Mouse (Mus musculus): ENCODE measurements around the gene Wfdc21.

- TF ChIP-seq TAL1 (conservative IDR thresholded peaks at IDR 0.05; ENCODE audit: low read depth, low read length) (no peak), POLR2AphosphoS5 (IDR thresholded peaks at IDR 0.05; ENCODE audit: insufficient replicate concordance, low read depth, low read length) (no peak), CTCF (IDR thresholded peaks at IDR 0.05; ENCODE audit: low read depth, low read length) (no peak), GATA1 (IDR thresholded peaks at IDR 0.05; ENCODE audit: borderline replicate concordance, low read length) (no peak)
Observed at GRCm38 (mm10) chr11:83737109-83737558, 9.6 kb upstream of the Wfdc21 start.
